Mouse (Mus musculus): ENCODE data around the gene Tmprss9. TPM values are rescaled to one million over a fixed set of nuclear protein-coding genes. Genes with fewer than 3 reads are reported as not detected.

Gene Tmprss9
- polyA plus RNA-seq, 1 experiment from 2014 or later: 2.0 TPM

DNA sequence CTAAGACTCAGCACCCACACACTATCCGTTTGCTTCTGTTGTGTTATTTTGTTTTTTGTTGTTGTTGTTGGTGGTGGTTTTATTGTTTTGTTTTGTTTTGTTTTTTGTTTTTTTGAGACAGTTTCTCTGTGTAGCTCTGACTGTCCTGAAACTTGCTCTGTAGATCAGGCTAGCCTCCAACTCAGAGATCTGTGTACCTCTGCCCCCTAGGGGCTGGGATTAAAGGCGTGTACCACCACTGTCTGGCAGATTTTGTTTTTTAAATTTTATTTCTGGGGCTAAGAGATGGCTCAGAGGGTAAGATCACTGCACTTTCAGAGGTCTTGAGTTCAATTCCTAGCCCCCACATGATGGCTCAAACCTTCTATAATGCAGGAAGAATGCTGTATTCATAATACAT is 9.3 kb downstream of the Tmprss9 start:
- DNase-seq (ENCODE audit: low spot score) (no peak), ATAC-seq (ENCODE audit: low FRiP score, low TSS enrichment) (no peak)
- no peaks in the 10 kb centered on the region for H3K9me3 ChIP-seq (ENCODE audit: control insufficient read depth, low read length)
- TF ChIP-seq EP300 (optimal IDR thresholded peaks at IDR 0.05): no peak
- TF ChIP-seq CTCF (IDR thresholded peaks at IDR 0.05; ENCODE audit: low read depth): no peak
- H3K4me2 ChIP-seq (replicated peaks; ENCODE audit: low read depth): no peak overlapping the region
- H3K9ac ChIP-seq (ENCODE audit: low read length): no peak overlapping the region
- no peaks in the 10 kb centered on the region for H3K36me3 ChIP-seq (ENCODE audit: control insufficient read depth, insufficient read depth, low read length)
- no peak overlapping the region for H3K27ac ChIP-seq (replicated peaks)
- H3K4me3 ChIP-seq (ENCODE audit: low read depth, low read length): no peak overlapping the region
- H3K27me3 ChIP-seq (ENCODE audit: control insufficient read depth, insufficient read depth, low read length): no peaks in the 10 kb centered on the region
- WGBS: 60% methylated on average over 2 of the region's 2 CpGs
- H3K4me1 ChIP-seq (replicated peaks; ENCODE audit: control insufficient read depth, insufficient read depth): no peaks in the 10 kb centered on the region

DNA sequence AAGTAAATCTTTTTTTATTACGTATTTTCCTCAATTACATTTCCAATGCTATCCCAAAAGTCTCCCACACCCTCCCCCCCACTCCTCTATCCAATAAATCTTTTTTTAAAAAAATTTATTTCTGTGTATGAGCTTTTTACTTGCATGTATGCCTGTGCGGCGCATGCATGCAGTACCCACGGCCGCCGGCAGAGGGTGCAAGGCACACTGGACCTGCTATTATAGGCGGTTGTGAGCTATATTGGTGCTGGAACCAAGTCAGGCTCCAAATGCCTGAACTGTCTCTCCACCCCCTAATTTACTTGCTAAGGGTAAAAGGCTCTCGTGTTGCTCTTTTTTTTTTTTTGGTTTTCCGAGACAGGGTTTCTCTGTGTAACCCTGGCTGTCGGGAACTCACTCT is 9.7 kb downstream of the Tmprss9 start:
- Histone ChIP-seq H3K36me3 (ENCODE audit: control insufficient read depth, insufficient read depth, low read length) (no peaks in the 10 kb centered on the region), H3K27me3 (ENCODE audit: control insufficient read depth, insufficient read depth, low read length) (no peaks in the 10 kb centered on the region), H3K9me3 (ENCODE audit: control insufficient read depth, low read length) (no peaks in the 10 kb centered on the region), H3K4me1 (replicated peaks; ENCODE audit: control insufficient read depth, insufficient read depth) (no peaks in the 10 kb centered on the region), H3K27ac (replicated peaks) (no peak overlapping the region), H3K4me2 (replicated peaks; ENCODE audit: low read depth) (no peak overlapping the region), H3K4me3 (ENCODE audit: low read depth, low read length) (no peak overlapping the region), H3K9ac (ENCODE audit: low read length) (no peak overlapping the region)
- peak; percentile 81 for TF ChIP-seq CTCF (IDR thresholded peaks at IDR 0.05; ENCODE audit: low read depth)
- no peak for TF ChIP-seq EP300 (optimal IDR thresholded peaks at IDR 0.05)
- DNase-seq (ENCODE audit: low spot score): peak; percentile 79
- ATAC-seq (ENCODE audit: low FRiP score, low TSS enrichment): no peak; the same call in 1 of the 2 replicates
- WGBS: 32% methylated on average over 10 of the region's 10 CpGs

DNA sequence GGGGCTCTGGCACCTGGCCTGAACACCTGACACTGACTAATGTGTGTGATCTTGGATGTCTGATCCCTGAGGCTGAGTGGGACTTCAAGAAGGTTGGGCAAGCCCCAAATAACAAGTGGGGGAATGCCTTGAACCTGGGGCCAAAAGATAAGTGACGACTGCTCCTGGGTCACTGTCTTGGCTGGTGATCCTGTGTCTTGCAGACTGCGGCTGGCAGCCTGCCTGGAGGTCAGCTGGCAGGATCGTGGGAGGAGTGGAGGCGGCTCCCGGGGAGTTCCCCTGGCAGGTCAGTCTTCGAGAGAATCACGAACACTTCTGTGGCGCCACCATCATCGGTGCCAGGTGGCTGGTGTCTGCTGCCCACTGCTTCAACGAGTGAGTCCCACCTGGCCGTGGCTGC is 15.5 kb downstream of the Tmprss9 start:
- 51% methylated on average over 11 of the region's 11 CpGs for WGBS
- no peaks in the 10 kb centered on the region for H3K36me3 ChIP-seq (ENCODE audit: control insufficient read depth, insufficient read depth, low read length)
- no peaks in the 10 kb centered on the region for H3K27me3 ChIP-seq (ENCODE audit: control insufficient read depth, insufficient read depth, low read length)
- TF ChIP-seq EP300 (optimal IDR thresholded peaks at IDR 0.05) (no peak), CTCF (IDR thresholded peaks at IDR 0.05; ENCODE audit: low read depth) (no peak)
- H3K4me1 ChIP-seq (replicated peaks; ENCODE audit: control insufficient read depth, insufficient read depth): no peaks in the 10 kb centered on the region
- H3K4me3 ChIP-seq (ENCODE audit: low read depth, low read length): no peak overlapping the region
- no peak for DNase-seq (ENCODE audit: low spot score)
- no peak overlapping the region for H3K4me2 ChIP-seq (replicated peaks; ENCODE audit: low read depth)
- no peak overlapping the region for H3K27ac ChIP-seq (replicated peaks)
- no peaks in the 10 kb centered on the region for H3K9me3 ChIP-seq (ENCODE audit: control insufficient read depth, low read length)
- no peak for ATAC-seq (ENCODE audit: low FRiP score, low TSS enrichment)
- no peak overlapping the region for H3K9ac ChIP-seq (ENCODE audit: low read length)

DNA sequence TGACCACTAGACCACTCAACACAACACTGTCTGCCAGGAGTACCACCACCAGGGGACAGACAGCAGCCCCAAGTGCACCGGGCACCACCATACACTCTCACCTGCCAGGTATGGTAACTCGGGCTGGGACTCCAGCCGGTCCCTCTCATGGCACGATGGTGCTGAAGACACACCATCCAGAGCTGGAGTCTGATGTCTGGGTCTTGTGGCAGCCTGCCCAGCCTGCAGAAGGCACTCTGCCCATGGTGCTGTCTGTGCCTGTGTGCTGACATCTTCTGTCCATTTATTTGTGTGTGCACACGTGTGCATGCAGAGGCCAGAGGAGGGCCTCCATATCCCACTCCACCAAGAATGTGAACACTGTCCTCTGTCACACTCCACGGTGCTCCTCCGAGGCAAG is 23.5 kb downstream of the Tmprss9 start:
- no peak for TF ChIP-seq CTCF (IDR thresholded peaks at IDR 0.05; ENCODE audit: low read depth)
- no peak for TF ChIP-seq EP300 (optimal IDR thresholded peaks at IDR 0.05)
- Histone ChIP-seq H3K9ac (ENCODE audit: low read length) (no peak overlapping the region), H3K4me1 (replicated peaks; ENCODE audit: control insufficient read depth, insufficient read depth) (peaks cover 3% of the 10 kb centered on the region), H3K4me2 (replicated peaks; ENCODE audit: low read depth) (no peak overlapping the region), H3K36me3 (ENCODE audit: control insufficient read depth, insufficient read depth, low read length) (no peaks in the 10 kb centered on the region), H3K9me3 (ENCODE audit: control insufficient read depth, low read length) (no peaks in the 10 kb centered on the region), H3K27me3 (ENCODE audit: control insufficient read depth, insufficient read depth, low read length) (no peaks in the 10 kb centered on the region), H3K4me3 (ENCODE audit: low read depth, low read length) (no peak overlapping the region), H3K27ac (replicated peaks) (no peak overlapping the region)
- 87% methylated on average over 7 of the region's 7 CpGs for WGBS
- DNase-seq (ENCODE audit: low spot score) (no peak), ATAC-seq (ENCODE audit: low FRiP score, low TSS enrichment) (no peak)

DNA sequence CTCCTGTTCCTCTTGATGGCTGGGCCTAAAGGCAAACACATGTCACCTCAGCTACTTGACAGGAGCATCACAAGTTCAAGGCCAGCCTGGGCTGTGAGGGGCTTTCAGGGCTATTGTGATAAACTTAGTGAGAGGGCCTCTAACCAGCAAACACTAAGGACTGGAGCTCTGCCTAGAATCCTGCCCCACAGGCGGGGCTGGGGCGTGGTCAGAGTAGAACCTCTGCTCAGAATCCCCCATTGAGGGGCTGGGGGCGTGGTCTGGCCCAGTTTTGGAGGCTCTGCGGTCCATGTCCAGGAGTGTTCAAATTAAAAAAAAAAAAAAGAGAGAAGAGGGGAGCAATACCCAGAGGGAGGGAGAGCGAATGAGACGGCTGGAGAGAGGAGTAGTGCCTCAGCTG is 24.0 kb downstream of the Tmprss9 start:
- H3K36me3 ChIP-seq (ENCODE audit: control insufficient read depth, insufficient read depth, low read length): no peaks in the 10 kb centered on the region
- H3K4me1 ChIP-seq (replicated peaks; ENCODE audit: control insufficient read depth, insufficient read depth): peaks cover 3% of the 10 kb centered on the region
- WGBS: 78% methylated on average over 6 of the region's 6 CpGs
- TF ChIP-seq CTCF (IDR thresholded peaks at IDR 0.05; ENCODE audit: low read depth) (no peak), EP300 (optimal IDR thresholded peaks at IDR 0.05) (no peak)
- H3K4me2 ChIP-seq (replicated peaks; ENCODE audit: low read depth): no peak overlapping the region
- no peaks in the 10 kb centered on the region for H3K27me3 ChIP-seq (ENCODE audit: control insufficient read depth, insufficient read depth, low read length)
- ATAC-seq (ENCODE audit: low FRiP score, low TSS enrichment) (no peak), DNase-seq (ENCODE audit: low spot score) (no peak)
- no peak overlapping the region for H3K4me3 ChIP-seq (ENCODE audit: low read depth, low read length)
- H3K9me3 ChIP-seq (ENCODE audit: control insufficient read depth, low read length): no peaks in the 10 kb centered on the region
- no peak overlapping the region for H3K9ac ChIP-seq (ENCODE audit: low read length)
- H3K27ac ChIP-seq (replicated peaks): no peak overlapping the region

DNA sequence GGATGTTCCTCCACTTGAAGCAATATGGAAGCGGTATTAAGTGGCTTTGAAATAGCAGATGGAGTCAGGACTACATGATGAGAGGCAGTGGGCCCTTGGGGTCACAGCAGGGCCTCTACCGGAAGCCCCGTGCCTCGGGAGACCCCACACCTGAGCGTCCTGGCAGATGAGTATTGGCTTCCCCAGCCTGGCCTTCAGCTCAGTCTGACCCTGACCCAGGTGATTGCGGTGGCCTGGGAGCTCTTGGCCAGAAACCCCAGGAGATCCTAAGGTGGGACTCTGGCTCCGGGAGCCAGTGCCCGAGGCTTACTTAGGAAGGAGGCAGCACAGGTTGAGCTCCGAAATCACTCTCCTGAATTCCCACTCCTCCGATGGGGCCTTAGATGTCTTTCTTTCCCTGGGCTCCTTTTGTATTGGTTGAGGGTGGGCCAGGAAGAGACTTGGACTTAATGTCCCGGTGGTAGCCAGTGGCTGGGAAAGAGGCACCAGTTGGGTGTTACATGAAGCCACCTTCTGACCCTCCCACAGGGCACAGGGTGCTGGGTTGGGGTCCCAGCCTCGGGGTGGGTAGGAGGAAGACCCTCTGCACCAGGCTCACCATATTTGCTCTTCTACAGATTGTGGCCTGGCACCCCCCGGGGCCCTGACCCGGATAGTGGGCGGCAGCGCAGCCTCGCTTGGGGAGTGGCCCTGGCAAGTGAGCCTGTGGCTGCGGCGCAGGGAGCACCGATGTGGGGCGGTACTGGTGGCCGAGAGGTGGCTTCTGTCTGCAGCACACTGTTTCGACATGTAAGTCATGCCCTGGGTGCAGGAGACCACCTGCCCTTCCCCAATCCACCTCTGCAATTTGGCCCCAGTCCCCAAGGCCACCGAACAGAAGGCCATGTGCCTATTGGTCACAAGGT is 25.2 kb downstream of the Tmprss9 start:
- H3K9ac ChIP-seq (ENCODE audit: low read length): no peak overlapping the region
- H3K27me3 ChIP-seq (ENCODE audit: control insufficient read depth, insufficient read depth, low read length): no peaks in the 10 kb centered on the region
- TF ChIP-seq CTCF (IDR thresholded peaks at IDR 0.05; ENCODE audit: low read depth) (no peak), EP300 (optimal IDR thresholded peaks at IDR 0.05) (no peak)
- no peaks in the 10 kb centered on the region for H3K9me3 ChIP-seq (ENCODE audit: control insufficient read depth, low read length)
- WGBS: 66% methylated on average over 24 of the region's 24 CpGs
- H3K4me3 ChIP-seq (ENCODE audit: low read depth, low read length): no peak overlapping the region
- H3K27ac ChIP-seq (replicated peaks): no peak overlapping the region
- no peak for ATAC-seq (ENCODE audit: low FRiP score, low TSS enrichment)
- DNase-seq (ENCODE audit: low spot score): no peak
- H3K4me1 ChIP-seq (replicated peaks; ENCODE audit: control insufficient read depth, insufficient read depth): peaks cover 3% of the 10 kb centered on the region
- no peak overlapping the region for H3K4me2 ChIP-seq (replicated peaks; ENCODE audit: low read depth)
- H3K36me3 ChIP-seq (ENCODE audit: control insufficient read depth, insufficient read depth, low read length): no peaks in the 10 kb centered on the region
